Mouse (Mus musculus) embryo, embryonic 10 days (tissue): Measurements from ENCODE around the gene Idh3b.

Experiments
- DNase-seq: peaks from one replicate; pipeline ENCODE4 v3.0.0-alpha.2; 2015; ENCODE audit warnings: low spot score

Idh3b gene

DNA sequence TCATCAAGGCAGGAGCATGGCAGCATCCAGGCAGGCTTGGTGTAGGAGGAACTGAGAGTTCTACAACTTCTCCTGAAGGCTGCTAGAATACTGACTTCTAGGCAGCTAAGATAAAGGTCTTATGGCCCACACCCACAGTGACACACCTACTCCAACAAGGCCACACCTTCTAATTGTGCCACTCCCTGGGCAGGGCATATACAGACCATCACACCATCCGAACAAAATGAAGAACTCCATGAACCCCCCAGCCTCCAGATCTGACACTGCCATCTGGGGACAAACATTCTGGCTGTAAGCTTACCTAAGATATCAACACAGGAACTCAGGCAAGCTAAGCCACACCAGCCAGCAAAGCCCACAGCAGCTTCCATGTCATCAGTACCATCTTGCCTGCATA lies 18.8 kb downstream of the Idh3b start:
- DNase-seq: no peak

GRCm38 (mm10) chr2:130262398-130262797 lies 21.9 kb downstream of the Idh3b start:
- no peak for DNase-seq

DNA sequence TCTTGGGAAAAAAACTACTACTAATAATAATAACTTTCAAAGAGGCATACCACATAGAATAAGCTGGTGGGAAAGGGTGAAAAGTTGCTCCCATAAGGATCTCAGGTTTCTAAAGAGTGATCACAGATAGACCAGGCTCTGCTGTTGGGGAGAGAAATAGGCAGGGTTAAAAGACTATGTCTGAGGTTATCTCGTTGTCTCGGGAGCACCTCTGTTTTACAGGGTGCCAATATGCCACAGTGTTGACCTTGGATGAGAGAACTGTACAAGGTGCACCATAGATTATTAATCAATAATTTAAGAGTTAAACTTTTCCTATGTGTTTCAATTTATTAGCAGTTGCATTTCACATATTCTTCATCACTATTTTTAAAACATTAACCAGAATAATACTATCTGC lies 22.4 kb downstream of the Idh3b start:
- DNase-seq: no peak

DNA sequence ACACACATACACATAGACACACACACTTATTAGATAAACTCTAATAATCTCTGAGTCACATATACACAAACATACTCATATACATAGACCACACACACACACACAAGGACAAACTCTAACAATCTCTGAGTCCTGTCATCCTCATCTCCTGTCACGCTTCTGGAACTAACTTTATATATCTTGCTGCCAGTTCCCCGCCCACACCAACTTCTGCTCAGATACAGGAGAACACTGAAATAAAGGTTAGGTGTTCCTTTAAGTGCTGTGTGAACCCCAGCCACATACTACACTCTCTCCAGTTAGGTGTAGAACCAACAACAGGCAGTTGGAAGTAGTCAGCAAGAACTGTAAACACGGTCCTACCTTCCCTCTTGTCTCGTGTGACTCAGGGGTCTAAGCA lies 23.5 kb downstream of the Idh3b start:
- no peak for DNase-seq

GRCm38 (mm10) chr2:130256762-130257161 lies 27.6 kb downstream of the Idh3b start:
- DNase-seq: no peak

GRCm38 (mm10) chr2:130248226-130248625 lies 36.1 kb downstream of the Idh3b start:
- no peak for DNase-seq

DNA sequence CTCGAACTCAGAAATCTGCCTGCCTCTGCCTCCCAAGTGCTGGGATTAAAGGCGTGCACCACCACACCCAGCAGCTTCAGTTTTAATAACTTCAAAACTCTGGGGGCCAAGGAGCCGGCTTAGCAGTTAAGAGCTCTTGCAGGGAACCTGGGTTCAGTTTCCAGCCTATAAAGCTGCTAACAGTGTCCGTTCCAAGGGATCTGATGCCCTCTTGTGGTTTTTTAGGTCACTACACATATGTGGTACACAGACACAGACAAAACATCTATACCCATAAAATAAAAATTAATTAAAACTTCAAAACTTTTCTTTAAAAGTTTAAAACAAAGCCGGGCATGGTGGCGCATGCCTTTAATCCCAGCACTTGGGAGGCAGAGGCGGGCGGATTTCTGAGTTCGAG lies 37.4 kb downstream of the Idh3b start:
- peak; percentile 64 for DNase-seq
